Mouse (Mus musculus) cerebellum, adult 2 months (tissue): Measurements from ENCODE around the gene Cfb.

ENCODE experiments used
- CTCF ChIP-seq: fragments of 200-500 bp; IDR thresholded peaks from 2 replicates; pipeline ENCODE4 v1.5.1; 2011; ENCODE audit warnings: low read depth, mild to moderate bottlenecking, control low read depth, low read length, moderate library complexity, borderline replicate concordance; ENCODE audit not compliant: insufficient read depth
- POLR2A ChIP-seq: fragments of 200-500 bp; IDR thresholded peaks from 2 replicates; pipeline ENCODE4 v1.6.1; 2011; ENCODE audit warnings: low read length, control low read depth, borderline replicate concordance; ENCODE audit not compliant: insufficient read depth

- TF ChIP-seq POLR2A (no peak), CTCF (no peak)
Observed at GRCm38 (mm10) chr17:34850517-34851125, 11.7 kb downstream of the Cfb start.
